In genomic region chr3:108372274-108372673, GRCm38 (mm10) we compare ENCODE assay signal across 16 mouse cellular contexts. TPM values are rescaled to one million over a fixed set of nuclear protein-coding genes. Genes with fewer than 3 reads are reported as not detected.
A peak's percentile ranks its signal among the peaks of the same experiment; 100 is the strongest.
DNase-seq lines count a peak whose midpoint lies in the region; ATAC-seq and TF ChIP-seq lines count a peak whose summit lies in the region.
"Had no signal": no experiment of that assay in that cellular context is flagged by ENCODE, and none has a peak within 500 bp of the region (broad histone marks: within the 10 kb centered on the region; RNA-seq: fewer than 3 reads in every experiment).

No protein-coding gene starts in this region.

- no peak for DNase-seq in heart, adult 2 months
- peak; percentile 18 for DNase-seq in MN1 (ENCODE audit: low spot score)
- DNase-seq in brain, adult 2 months (ENCODE audit: low read depth, low spot score): peak; percentile 71
- peak; percentile 49 to 55 for DNase-seq in lung, postnatal 4 days
- DNase-seq in cerebellum, adult 11 months: no peak
- DNase-seq in limb, embryonic 10.5 days (ENCODE audit: low spot score): no peak
- DNase-seq: cerebellum, postnatal 10 days; heart, postnatal 14 days; kidney, postnatal 10 days had no signal

- 0 out of 2 replicates have a peak overlapping the region, but pooled peaks have one; percentile 11 for H3K27ac ChIP-seq in heart, embryonic 15.5 days
- H3K27ac ChIP-seq in heart, adult 2 months: no peak overlapping the region
- H3K27ac ChIP-seq in limb, embryonic 10.5 days: no peak overlapping the region
- H3K27ac ChIP-seq: midbrain, embryonic 15.5 days had no signal

- intact Hi-C loops in heart, adult 2 months (cut with DNase I): no loop called here

- no peaks in the 10 kb centered on the region for H3K79me2 ChIP-seq in heart, adult 2 months (replicated peaks; ENCODE audit: control insufficient read depth, insufficient read depth, low read length)

- no peak overlapping the region for H3K4me3 ChIP-seq in heart, embryonic 15.5 days
- H3K4me3 ChIP-seq in heart, adult 2 months: no peak overlapping the region
- no peak overlapping the region for H3K4me3 ChIP-seq in limb, embryonic 10.5 days
- H3K4me3 ChIP-seq: midbrain, embryonic 15.5 days had no signal

- H3K9me3 ChIP-seq in heart, embryonic 15.5 days (replicated peaks): no peaks in the 10 kb centered on the region
- H3K9me3 ChIP-seq in limb, embryonic 10.5 days (replicated peaks): no peaks in the 10 kb centered on the region
- H3K9me3 ChIP-seq: midbrain, embryonic 15.5 days had no signal

- H3K9ac ChIP-seq in heart, embryonic 15.5 days: no peak overlapping the region
- no peak overlapping the region for H3K9ac ChIP-seq in heart, adult 2 months (ENCODE audit: low read depth, low read length)
- H3K9ac ChIP-seq: midbrain, embryonic 15.5 days had no signal

- TF ChIP-seq CTCF in heart, adult 2 months (IDR thresholded peaks at IDR 0.05): no peak

- 0 out of 2 replicates have a peak, but pooled peaks cover 2% of the 10 kb centered on the region for H3K27me3 ChIP-seq in heart, embryonic 15.5 days
- H3K27me3 ChIP-seq in heart, adult 2 months (ENCODE audit: control insufficient read depth, insufficient read depth, low read length): no peaks in the 10 kb centered on the region
- H3K27me3 ChIP-seq in limb, embryonic 10.5 days (ENCODE audit: low read depth, poor library complexity, severe bottlenecking): no peaks in the 10 kb centered on the region
- H3K27me3 ChIP-seq: CH12.LX; midbrain, embryonic 15.5 days had no signal

- WGBS in heart, embryonic 15.5 days: 21% methylated on average over 3 of the region's 3 CpGs
- WGBS in heart, adult 2 months: 15% methylated on average over 3 of the region's 3 CpGs
- 79% methylated on average over 3 of the region's 3 CpGs for WGBS in limb, embryonic 10.5 days

- ATAC-seq in heart, embryonic 15.5 days (replicated peaks; ENCODE audit: insufficient number of reproducible peaks, insufficient read depth, low FRiP score, low read depth): no peak
- ATAC-seq: forebrain, embryonic 16.5 days; midbrain, embryonic 15.5 days had no signal

- no peak overlapping the region for H3K4me2 ChIP-seq in heart, embryonic 15.5 days
- H3K4me2 ChIP-seq: midbrain, embryonic 15.5 days had no signal

- H3K4me1 ChIP-seq in heart, embryonic 15.5 days (replicated peaks): peaks cover 13% of the 10 kb centered on the region
- peaks cover 2% of the 10 kb centered on the region for H3K4me1 ChIP-seq in heart, adult 2 months (ENCODE audit: control insufficient read depth, insufficient read depth, low read length)
- H3K4me1 ChIP-seq in limb, embryonic 10.5 days: peaks cover 2% of the 10 kb centered on the region
- H3K4me1 ChIP-seq: midbrain, embryonic 15.5 days had no signal

- no peaks in the 10 kb centered on the region for H3K36me3 ChIP-seq in heart, embryonic 15.5 days
- H3K36me3 ChIP-seq in heart, adult 2 months (ENCODE audit: control insufficient read depth, insufficient read depth, low read length): no peaks in the 10 kb centered on the region
- H3K36me3 ChIP-seq in limb, embryonic 10.5 days: no peaks in the 10 kb centered on the region
- H3K36me3 ChIP-seq: midbrain, embryonic 15.5 days had no signal

- TF ChIP-seq EP300 in heart, adult 2 months (IDR thresholded peaks at IDR 0.05; ENCODE audit: insufficient read depth, low read depth, low read length): no peak

- TF ChIP-seq POLR2A in heart, adult 2 months (IDR thresholded peaks at IDR 0.05; ENCODE audit: insufficient read depth, low read depth, low read length): no peak

RNA-seq across cellular contexts. Expression of gene Mybphl, which starts 7.6 kb away (rescaled TPM):
- polyA plus RNA-seq in heart, embryonic 15.5 days (2015; fragmentation: Nextera tagmentation; extraction: Ambion mirVana): 41.5 and 48.0 TPM in 2 replicates
- 10 to 100 TPM; 35.8 to 51.2 TPM for total RNA-seq in heart, adult 2 months (2021)
- polyA plus RNA-seq in heart, adult 2 months (2012; rRNA removed): 268 and 304 TPM in 2 replicates
- polyA plus RNA-seq in limb, embryonic 10.5 days (2016; fragmentation: Nextera tagmentation; extraction: Ambion mirVana): 0.15 TPM in 1 of 2 replicates, not detected in the other
- total RNA-seq: CH12.LX; gastrocnemius, adult 8-10 months had no signal
- polyA plus RNA-seq: intestine, embryonic 14.5 days; limb, embryonic 14.5 days; midbrain, embryonic 15.5 days had no signal

RNA-seq across cellular contexts. Expression of gene Psrc1, which starts 11.4 kb away (rescaled TPM):
- 17.1 and 23.1 TPM in 2 replicates for polyA plus RNA-seq in heart, embryonic 15.5 days (2015; fragmentation: Nextera tagmentation; extraction: Ambion mirVana)
- under 1 TPM; 0.16 to 0.34 TPM for total RNA-seq in heart, adult 2 months (2021)
- polyA plus RNA-seq in heart, adult 2 months (2012; rRNA removed): 0.59 and 0.64 TPM in 2 replicates
- polyA plus RNA-seq in limb, embryonic 10.5 days (2016; fragmentation: Nextera tagmentation; extraction: Ambion mirVana): 96.6 and 100 TPM in 2 replicates
- total RNA-seq: gastrocnemius, adult 8-10 months had no signal

RNA-seq across cellular contexts. Expression of gene Celsr2, which starts 43.1 kb away (rescaled TPM):
- polyA plus RNA-seq in heart, embryonic 15.5 days (2015; fragmentation: Nextera tagmentation; extraction: Ambion mirVana): 2.4 and 3.6 TPM in 2 replicates
- 1 to 10 TPM; 6.4 to 7.2 TPM for total RNA-seq in heart, adult 2 months (2021)
- 5.2 and 5.4 TPM in 2 replicates for polyA plus RNA-seq in heart, adult 2 months (2012; rRNA removed)
- polyA plus RNA-seq in limb, embryonic 10.5 days (2016; fragmentation: Nextera tagmentation; extraction: Ambion mirVana): 4.0 and 4.4 TPM in 2 replicates
- total RNA-seq: CH12.LX had no signal

Comparison
In these comparisons a context has a peak if more than half of its experiments do, and no peak if none do; other contexts are left out.
1. RNA of gene Psrc1, which starts 11.4 kb away (polyA plus RNA-seq): 96.6 to 100 TPM in limb, embryonic 10.5 days and 17.1 to 23.1 TPM in heart, embryonic 15.5 days; 0.59 to 0.64 TPM in heart, adult 2 months; every median in the first group is over 10 times any median in the second.
2. DNase-seq: peak in MN1 (single experiment), brain, adult 2 months (single experiment) and lung, postnatal 4 days (2 of 2); none in heart, adult 2 months (0 of 2), cerebellum, adult 11 months (single experiment) and limb, embryonic 10.5 days (single experiment).
3. RNA of gene Mybphl, which starts 7.6 kb away (polyA plus RNA-seq): 268 to 304 TPM in heart, adult 2 months and 41.5 to 48.0 TPM in heart, embryonic 15.5 days; 0.15 TPM in limb, embryonic 10.5 days; every median in the first group is over 10 times any median in the second.